Mouse (Mus musculus) ES-Bruce4 (cell line): ENCODE results near the gene Kcnh3.

Source experiments
- CTCF ChIP-seq: IDR thresholded peaks from one replicate; pipeline ENCODE4 v1.8.1; 2011; ENCODE audit warnings: low read depth, low read length
- EP300 ChIP-seq: IDR thresholded peaks from 2 replicates; pipeline ENCODE4 v1.6.1; 2011; ENCODE audit warnings: low read depth, low read length; ENCODE audit not compliant: insufficient read depth
- POLR2A ChIP-seq: IDR thresholded peaks from one replicate; pipeline ENCODE4 v1.8.1; 2011; ENCODE audit warnings: low read length; ENCODE audit not compliant: insufficient read depth

DNA sequence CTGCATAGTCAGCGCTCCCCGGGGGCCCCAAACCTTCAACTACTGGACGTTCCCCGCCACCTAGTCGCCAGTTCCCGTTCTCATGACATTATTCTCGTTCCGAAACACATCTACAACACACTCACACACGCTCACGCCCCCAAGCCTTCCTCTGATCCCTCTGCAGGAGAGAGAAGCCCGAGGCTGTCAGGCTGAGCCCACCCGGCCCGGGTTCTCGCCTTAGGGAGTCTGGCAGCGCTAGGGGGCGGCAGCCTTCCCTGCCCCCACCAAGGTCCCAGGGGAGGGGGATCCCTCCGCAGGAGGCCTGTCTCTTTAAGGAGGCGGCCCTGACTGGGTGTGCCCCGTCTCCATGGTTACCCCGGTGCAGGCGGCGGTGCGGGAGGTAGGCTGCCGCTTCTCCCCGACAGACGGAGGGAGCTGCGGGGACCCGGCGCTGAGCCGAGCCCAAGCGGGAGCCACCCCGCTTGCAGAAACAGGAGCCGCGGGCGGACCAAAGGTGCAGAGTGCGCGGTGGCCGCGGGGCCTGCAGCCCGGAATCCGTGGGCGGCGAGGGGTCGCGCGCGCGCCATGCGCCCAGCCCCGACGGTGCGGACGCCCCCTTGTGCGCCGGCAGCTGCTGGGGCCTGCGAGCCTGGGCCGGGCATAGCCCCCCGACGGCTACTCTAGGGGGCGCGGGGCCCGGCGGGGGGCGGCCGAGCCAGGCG lies at the start of gene Kcnh3:
- TF ChIP-seq CTCF (no peak), POLR2A (no peak), EP300 (no peak)
